Mouse (Mus musculus) testis, postnatal 14 days (tissue): ENCODE data around the gene Cdk8.

Source experiments
- DNase-seq: peaks from one replicate; pipeline ENCODE4 v3.0.0; 2021; ENCODE audit warnings: low spot score

Gene Cdk8

GRCm38 (mm10) chr5:146281241-146281818, 50.3 kb downstream of the Cdk8 start:
- DNase-seq = no peak

GRCm38 (mm10) chr5:146281884-146282579, 51.0 kb downstream of the Cdk8 start:
- DNase-seq = no peak

- no peak for DNase-seq
Observed at GRCm38 (mm10) chr5:146283899-146284298, 52.9 kb downstream of the Cdk8 start.

- DNase-seq = no peak
Observed at GRCm38 (mm10) chr5:146287416-146287815, 56.4 kb downstream of the Cdk8 start.

- no peak for DNase-seq
Observed at GRCm38 (mm10) chr5:146288048-146288501, 57.0 kb downstream of the Cdk8 start.

DNA sequence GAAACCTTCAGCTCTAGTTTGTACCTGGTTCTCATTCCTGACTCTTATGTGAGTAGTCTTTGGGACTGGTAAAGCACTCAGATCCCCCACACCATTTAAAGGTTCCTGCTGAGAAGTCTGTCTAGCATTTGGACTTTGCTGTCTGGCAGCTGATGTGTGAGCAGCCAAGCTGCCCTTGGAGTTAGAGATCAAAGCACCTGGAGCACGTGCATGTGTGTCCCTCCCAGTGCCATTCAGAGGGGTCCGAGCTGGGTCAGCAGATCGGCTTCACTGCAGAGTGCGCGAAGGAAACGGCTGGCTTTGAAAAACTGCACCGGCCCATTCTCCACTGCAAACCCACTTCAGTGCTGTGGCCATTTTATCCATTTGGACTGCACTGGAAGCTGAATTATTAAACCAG, 58.9 kb downstream of the Cdk8 start:
- DNase-seq = no peak

- DNase-seq = no peak
Observed at GRCm38 (mm10) chr5:146290446-146290845, 59.4 kb downstream of the Cdk8 start.

DNA sequence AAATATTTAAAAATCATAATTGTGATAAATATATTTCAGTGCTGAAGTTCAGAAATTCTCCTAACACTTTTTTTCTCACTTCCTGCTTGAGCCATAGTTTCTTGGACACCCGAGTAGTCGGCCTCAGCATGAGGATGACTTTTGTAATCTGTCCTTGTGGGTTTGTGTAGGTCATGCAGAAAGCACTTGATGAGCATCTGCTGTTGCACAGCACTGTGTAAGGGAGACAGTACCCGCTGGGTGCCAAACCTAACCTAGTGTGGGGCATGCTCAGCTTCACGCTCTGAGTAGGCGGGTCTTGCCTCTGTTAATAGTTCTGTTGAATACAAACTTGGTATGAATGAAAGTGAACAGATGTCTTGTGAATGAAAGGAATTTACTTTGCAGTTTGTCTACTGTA, 60.5 kb downstream of the Cdk8 start:
- no peak for DNase-seq

- no peak for DNase-seq
Observed at GRCm38 (mm10) chr5:146292896-146293680, 62.1 kb downstream of the Cdk8 start.

- DNase-seq = no peak
Observed at GRCm38 (mm10) chr5:146293919-146294700, 63.1 kb downstream of the Cdk8 start.

GRCm38 (mm10) chr5:146294834-146295233, 63.8 kb downstream of the Cdk8 start:
- DNase-seq = no peak

- DNase-seq = no peak
Observed at GRCm38 (mm10) chr5:146298807-146299519, 67.9 kb downstream of the Cdk8 start.

DNA sequence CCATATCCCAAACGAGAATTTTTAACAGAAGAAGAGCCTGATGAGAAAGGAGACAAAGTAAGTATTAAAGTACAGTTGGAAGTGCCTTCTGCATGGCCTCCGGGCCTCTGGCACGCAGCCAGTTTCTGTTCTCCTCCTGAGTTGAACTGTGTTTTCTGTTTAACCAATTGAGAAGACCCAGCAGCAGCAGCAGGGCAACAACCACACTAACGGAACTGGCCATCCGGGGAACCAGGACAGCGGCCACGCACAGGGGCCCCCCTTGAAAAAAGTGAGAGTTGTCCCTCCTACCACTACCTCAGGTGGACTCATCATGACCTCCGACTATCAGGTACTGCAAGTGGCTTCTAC, 68.5 kb downstream of the Cdk8 start:
- DNase-seq = no peak

- no peak for DNase-seq
Observed at GRCm38 (mm10) chr5:146303470-146303869, 72.4 kb downstream of the Cdk8 start.

DNA sequence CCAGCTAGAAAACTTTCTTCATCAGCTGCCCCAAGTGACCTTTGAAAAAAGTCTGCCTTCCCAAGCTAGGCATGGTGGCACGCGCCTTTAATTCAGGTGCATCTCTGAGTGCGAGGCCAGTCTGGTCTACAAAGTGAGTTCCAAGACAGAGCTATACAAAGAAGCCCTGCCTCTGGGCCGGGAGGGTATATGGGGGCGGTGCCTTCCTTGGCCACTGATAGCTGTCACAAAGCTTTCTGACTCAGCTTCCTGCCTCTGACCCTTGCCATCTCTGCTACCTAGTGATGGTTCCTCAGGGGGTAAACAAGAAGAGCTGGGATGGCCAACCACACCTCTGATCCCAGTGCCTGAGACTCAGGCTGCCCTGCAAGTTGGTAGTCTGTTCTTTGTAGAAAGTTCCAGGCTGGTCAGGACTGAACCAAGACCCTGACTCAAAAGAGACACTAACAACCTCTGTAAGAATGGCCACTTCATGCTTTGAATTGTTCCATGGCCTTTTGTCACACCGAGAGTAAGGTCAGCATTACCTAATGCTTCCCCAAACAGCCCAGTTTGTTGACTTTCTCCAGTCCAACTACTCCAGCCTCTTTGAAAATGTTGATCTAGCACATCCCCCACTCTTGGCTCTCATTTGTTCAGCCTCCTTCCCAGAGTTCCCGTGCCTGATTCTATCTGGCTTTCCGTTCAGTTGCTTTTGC, 76.2 kb downstream of the Cdk8 start:
- DNase-seq = no peak

DNA sequence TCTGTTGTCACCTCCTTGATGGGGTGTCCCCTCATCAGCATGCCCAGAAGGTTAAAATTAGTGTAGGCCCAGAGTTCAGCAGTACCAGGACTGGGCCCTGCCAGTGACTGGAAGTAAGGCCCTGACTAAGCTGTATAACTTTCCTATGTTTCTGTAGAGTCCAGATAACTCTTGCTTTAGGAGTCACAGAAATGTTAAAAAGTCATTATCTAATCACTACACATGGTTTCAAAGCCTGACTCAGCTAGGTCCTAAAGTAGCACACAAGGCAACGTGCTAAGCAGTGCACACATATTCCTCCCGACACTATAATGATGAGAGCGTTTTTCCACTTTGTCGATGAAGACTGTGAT, 76.7 kb downstream of the Cdk8 start:
- DNase-seq = no peak

- DNase-seq = no peak
Observed at GRCm38 (mm10) chr5:146314538-146314937, 83.5 kb downstream of the Cdk8 start.

- no peak for DNase-seq
Observed at GRCm38 (mm10) chr5:146315268-146315921, 84.4 kb downstream of the Cdk8 start.

- no peak for DNase-seq
Observed at GRCm38 (mm10) chr5:146316316-146316715, 85.3 kb downstream of the Cdk8 start.

GRCm38 (mm10) chr5:146318051-146318450, 87.0 kb downstream of the Cdk8 start:
- DNase-seq = peak; percentile 54

GRCm38 (mm10) chr5:146318461-146318860, 87.4 kb downstream of the Cdk8 start:
- DNase-seq = no peak
